Mouse (Mus musculus) gastrocnemius, postnatal 14 days (tissue): ENCODE data around the gene Serpina1f. TPM values are rescaled to one million over a fixed set of nuclear protein-coding genes. Genes with fewer than 3 reads are reported as not detected.
"Not testable (repeated sequence)": the region's sequence is repeated elsewhere in the genome, so short reads cannot be mapped to it uniquely, and the experiment has no call there.

Source experiments
- DNase-seq: peaks from one replicate; pipeline ENCODE4 v3.0.0; 2021; ENCODE audit warnings: mixed read lengths
- intact Hi-C: fragments of 180-260 bp; cut with DNase I; formaldehyde crosslinking; loops from one replicate; pipeline ENCODE4 v1.15.1; 2025; ENCODE audit warnings: low total_unique reads
- long read RNA-seq, 2 experiments: library from polyadenylated mRNA; stranded (forward); transcript quantifications; one replicate each; pipeline ENCODE4 v2.0.0; 2021
- total RNA-seq, 2 experiments: library from RNA; stranded (reverse); gene quantifications; 2 replicates each; pipeline ENCODE4 v1.2.3; 2021

Serpina1f gene
- total RNA-seq: not detected
- long read RNA-seq, experiment 1: 0 reads
- long read RNA-seq, experiment 2: 0 reads

DNA sequence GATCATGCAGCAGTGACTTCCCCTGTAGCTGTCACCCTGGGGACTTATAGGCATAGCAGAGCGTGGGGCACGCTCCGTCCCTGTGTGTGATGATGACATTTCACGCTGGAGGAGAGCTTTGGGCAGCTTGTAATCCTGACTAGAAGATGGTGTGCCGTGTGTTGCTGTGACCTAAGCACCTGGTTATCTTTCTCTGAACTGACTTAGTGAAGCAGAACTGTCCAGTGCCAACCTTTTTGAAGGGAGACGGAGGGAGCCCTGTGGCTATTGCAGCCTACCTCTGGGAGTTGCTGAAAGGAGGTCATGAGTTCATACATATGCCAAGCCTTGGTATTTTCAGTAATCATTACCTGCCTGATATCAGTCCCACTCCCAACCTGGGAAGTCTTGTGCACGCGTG is at the start of gene Serpina1f:
Serpina1f (minus strand) TSS at position 101 of the 400 bp plus-strand sequence.
- no peak for DNase-seq
- intact Hi-C loops: no loop called here

DNA sequence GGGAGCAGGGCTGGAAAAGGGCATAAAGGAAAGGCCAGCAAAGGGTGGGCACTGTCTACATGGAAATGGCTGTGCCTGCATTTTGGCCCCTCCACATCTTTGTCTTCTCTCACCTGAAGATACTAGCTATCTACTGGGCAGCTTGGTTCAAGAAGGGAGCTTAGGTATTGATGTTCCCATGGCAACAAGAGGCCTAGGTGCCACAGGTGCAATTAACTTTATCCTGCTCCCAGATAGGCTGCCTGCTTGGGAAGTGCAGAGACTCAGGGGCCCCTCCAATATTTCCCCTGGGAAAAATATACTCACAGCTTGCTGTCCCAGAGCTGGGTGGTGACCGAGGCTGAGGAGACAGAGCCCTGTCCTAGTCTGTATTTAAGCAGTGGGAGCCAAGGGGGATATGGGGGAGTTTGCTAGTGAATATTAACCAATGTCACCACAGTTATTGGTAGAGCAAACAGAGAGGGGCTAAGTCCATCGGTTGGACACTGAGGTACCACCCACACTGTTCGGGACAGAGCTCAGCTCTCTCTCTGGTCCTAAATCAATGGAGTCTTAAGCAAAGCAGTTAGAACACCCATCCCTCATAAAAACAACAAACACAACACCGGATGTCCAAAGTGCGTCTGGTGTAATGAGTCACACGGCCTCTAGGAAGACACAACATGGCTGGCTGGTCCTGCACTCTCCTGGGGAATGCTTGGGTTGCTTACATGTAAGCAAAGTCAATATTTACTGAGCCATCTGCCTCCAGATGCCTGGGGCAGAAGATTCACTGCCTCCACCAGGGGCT is 42.7 kb upstream of the Serpina1f start:
- intact Hi-C loops, DNase-seq: not testable (repeated sequence)

DNA sequence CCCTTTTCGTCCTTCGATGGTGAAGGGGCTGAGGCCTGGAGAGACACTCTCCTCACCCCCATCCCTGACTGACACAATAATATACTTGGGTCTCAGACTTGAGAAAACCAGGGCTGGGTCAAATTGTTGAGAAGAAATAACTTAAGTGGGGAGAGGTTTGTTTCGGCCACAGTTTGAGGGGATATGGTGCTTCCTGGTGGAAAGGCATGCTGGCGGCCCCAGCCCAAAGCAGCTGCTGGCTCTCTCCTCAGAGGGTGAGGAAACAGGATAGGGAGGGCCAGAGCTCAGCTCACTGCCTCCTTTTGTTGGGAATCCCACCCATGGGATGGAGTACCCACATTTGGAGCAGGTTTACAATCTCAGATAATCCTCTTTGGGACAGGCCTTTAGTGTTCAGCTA is 40.2 kb upstream of the Serpina1f start:
- intact Hi-C loops, DNase-seq: not testable (repeated sequence)

DNA sequence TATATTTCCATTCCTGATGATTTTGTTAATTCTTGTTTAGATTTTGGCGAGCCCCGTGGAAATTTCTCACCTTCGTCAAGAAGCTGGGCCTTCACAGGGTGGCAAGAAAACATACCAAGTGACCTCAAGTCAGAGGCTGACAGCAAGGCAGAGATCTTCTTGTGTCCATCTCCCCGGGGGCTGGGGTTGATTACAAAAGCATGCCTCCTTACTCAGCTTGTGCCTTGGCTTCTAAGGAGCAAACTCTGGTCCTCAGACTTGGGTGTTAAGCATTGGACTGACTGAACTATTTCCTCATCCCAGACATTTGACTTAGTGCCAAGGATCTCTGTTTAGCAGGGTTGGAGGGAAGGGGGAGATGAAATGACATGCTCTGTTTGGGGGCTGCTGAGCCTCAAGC is 39.8 kb upstream of the Serpina1f start:
- DNase-seq, intact Hi-C loops: not testable (repeated sequence)

DNA sequence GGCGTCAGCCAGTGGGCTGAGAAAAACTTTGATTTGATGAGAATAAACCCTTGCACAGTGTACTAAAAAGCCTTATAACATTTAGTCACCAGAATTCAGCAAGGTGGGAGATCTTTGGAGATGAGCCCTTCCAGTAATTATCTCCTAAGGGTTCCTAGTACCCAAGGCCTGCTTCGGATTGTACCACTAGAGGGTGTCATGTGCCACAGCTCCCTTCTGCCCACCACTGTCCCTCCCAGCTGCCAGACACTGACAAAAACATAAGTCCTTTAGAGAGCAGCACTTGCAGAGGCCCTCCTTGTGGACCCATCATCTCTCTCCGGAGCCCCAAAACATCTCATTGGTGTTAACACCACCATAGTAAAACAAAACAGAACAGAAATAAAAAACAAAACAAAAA is 16.2 kb upstream of the Serpina1f start:
- no peak for DNase-seq
- intact Hi-C loops: no loop called here

DNA sequence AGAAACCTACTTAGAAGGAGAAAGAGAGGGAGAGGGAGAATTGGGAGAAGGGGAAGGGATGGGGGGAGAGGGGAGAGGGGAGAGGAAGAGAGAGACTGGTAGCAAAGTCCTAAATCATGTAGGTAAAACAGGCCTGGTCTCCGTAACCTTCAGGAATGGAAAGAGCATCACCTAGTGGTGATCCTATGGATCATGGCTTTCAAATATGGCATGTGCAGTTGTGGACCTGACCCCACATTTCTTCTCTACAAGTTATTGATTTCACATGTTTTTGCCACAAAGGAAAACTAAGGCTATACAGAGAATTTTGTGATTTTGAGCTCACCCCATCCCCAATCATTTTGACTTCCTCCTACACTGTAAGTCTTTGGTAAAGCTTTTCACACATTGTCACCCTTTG is 15.1 kb upstream of the Serpina1f start:
- intact Hi-C loops: no loop called here
- no peak for DNase-seq

DNA sequence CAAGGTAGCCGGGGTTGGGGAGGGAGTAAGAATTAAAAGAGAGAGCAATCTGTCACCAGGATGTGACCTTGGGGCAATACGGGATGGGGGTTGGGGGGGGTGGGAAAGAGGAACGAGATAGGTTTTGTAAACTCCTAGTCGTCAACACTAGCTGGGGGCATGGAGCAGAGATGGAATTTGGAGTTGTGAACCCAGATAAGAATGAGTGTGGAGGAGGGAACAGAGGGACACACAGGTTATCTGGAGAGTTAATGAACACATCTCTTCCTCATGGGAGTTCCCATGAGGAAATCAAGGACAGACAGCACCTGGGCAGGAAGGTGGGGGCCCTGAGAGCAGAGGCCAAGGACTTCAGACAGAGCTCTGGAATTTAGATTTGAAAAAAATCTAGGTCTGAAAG is 10.8 kb upstream of the Serpina1f start:
- intact Hi-C loops: no loop called here
- DNase-seq: no peak

DNA sequence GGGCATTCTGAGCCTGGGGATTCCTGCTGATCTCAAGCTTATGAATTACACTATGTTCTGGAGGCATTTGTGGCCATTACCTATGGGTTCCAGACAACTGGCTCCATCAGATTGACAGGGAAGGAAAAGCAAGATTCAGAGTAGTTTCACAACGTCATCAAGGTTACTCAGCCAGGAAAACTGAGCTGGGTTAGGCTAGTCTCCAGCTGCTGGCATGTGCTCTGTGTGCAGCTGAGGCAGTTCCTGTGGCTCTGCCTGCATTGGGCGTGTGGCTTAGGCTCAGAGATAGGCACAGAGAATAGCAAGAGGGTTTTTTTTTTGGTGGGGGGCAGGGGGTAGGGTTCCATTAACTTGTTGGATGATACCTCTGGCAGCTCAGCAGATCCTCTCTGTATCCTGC is 10.2 kb upstream of the Serpina1f start:
- intact Hi-C loops: no loop called here
- DNase-seq: no peak

DNA sequence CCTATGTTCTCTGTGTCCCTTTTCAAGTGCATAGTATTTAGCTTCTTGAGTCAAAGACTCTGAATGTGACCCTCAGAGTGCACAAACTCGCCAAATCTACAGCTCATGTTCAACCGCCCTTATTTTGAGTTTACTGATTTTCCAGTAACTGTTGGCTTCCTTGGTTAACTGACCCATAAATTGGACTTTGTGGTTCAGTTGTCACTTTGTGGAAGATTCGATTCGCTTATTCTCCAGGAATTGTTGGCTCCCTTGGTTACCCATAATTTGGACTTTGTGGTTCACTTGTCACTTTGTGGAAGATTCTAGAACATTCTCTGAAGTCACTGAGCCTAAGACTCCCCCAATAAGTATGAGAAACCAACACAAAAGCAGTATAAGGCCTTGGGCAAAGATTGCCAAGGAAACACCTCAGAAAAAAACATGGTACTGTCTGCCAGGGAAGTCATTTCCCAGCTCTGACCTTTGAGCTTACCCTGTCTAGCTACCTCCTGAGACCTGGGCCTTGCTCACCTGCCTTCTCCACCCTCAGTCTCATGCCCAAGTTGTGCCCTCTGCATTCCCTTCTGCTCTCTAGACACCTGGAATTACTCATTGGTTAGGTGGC is 4.9 kb upstream of the Serpina1f start:
- no peak for DNase-seq
- intact Hi-C loops: no loop called here

DNA sequence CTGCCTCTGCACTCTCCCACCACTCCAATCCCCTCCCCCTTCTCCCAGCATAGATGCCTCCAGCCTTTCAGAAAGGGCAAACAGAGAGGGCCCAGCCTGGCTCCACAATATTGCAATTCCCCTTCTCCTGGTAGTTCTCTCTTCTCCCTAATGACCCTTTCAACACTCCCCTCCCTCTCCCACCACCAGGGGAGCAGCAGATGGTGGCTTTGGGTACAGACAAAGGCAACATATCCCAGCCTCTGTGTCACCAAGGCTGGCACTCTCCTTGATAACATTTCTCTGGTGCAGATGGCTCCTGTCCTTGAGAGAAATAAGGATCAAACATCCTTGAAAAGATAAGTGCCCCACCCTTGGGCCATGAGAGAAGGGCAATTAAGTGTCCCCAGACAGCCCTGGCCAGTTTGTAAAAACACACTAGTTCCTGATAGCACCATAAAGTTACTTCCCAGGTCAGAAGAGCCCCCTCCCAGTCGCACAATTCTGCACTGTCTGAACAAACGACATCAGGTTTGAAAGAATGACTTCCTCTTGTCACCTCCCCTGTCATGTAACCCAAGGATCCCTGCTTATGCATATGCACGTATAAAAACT is 7.0 kb downstream of the Serpina1f start:
- intact Hi-C loops: no loop called here
- no peak for DNase-seq

DNA sequence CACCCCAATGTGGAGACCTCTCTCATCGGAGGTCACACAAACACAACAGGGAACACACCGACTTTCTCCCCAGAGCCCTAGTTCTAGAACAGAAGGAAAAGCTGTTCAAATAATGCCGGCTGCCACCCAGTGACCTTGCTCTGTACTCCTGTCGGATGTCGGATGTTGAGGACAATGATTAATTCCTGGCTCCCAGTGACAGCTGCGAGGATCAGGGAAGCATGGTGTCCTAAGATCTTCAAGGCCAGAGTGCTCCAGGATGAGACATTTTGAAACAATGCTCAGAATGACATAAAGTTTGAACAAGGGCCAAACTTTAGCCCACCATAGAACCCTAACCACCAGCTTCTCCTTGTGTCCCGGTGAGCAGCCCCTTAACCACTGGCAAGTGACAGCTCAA is 8.3 kb downstream of the Serpina1f start:
- intact Hi-C loops: no loop called here
- DNase-seq: no peak

DNA sequence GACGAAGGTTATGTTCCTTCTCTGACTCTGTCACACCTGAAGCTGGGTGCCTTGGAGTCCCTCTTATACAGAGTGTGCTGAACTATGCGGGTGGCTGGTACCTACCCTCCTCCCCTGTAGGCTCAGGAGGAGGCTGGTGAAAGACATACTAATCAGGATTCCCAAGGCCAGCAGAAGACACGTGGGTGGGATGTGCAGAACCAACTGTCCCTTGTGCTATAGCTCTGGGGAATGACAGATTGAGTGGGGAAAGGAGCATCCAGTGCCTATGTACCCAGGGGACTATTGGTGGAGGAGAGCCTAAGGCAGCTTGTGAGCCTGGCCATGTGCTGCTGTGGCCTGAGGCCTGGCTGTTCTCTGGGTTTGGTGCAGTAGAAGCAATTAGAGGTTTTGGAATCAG is 9.3 kb downstream of the Serpina1f start:
- intact Hi-C loops: no loop called here
- DNase-seq: no peak

DNA sequence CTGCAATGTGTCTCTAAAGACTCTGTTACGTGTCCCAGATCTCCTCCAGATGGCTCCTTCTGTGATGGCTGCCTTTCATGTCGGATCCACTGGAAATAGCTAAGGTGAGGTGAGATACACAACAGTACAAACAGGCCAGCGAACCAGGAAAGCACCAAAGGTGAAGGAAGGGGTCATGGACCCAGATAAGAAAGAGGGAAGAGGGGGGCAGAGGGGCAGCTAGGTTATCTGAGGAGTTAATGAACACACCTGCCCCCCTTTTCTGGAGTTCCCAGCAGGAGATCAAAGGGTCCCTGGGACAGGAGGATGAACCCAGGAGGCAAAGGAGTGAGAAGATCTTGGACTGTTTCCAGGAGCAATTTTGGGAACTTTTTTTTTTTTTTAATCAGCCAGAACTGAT is 9.9 kb downstream of the Serpina1f start:
- DNase-seq: no peak
- intact Hi-C loops: no loop called here

DNA sequence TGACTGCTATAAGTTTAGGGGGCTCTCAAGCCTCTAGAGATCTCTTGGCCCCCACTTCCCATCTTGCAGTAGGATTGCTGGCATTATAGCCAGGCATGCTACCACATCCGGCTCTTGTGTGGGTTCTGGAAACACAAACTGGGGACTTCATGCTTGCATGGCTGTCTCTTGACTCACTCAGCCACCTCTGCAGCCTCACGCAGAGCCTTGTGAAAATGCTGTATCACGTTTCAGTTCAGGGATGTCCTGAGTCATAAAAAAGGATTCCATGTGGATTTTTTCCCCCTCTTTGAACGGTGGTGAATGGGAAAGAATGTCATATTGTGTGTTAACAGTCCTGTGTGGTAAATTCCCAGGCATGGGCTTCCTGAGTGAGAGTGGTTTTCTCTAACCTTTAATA is 11.6 kb downstream of the Serpina1f start:
- no peak for DNase-seq
- intact Hi-C loops: no loop called here

DNA sequence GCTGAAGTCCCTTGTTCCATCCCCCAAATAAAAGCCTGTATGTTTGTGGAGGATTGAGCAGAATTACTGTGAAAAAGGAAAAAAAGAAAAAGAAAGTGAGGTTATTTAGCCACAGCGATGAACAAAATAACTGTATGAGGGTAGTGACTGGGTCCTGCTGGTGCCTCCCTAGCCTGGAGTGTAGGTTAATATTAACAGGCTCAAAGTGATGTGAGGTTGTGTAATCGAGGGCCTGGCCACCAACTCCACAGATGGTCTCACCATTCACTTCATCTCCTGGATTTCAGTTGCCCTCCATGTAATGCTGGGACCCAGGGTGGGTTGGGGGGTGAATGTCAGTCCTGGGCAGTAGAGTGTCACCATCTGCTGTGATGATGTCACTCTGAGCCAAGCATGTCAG is 13.6 kb downstream of the Serpina1f start:
- no peak for DNase-seq
- intact Hi-C loops: no loop called here

DNA sequence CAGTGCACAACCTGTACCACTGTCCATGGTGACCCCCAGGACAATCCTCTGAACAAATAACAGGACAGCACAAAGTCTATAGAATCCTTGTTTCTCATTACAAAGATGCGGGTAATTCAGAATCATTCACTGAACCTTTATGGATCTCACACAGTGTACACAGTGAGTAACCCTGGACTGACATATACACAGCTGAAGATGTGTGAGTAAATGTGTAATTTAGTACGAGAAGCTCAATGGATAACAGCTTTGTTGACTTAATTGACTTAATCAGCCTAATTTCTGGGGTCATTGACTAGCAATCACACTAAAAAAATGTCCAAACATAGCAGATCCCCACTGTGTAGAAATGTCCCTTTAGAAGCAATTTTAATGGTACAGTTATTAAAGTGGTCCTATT is 14.2 kb downstream of the Serpina1f start:
- intact Hi-C loops: no loop called here
- no peak for DNase-seq

DNA sequence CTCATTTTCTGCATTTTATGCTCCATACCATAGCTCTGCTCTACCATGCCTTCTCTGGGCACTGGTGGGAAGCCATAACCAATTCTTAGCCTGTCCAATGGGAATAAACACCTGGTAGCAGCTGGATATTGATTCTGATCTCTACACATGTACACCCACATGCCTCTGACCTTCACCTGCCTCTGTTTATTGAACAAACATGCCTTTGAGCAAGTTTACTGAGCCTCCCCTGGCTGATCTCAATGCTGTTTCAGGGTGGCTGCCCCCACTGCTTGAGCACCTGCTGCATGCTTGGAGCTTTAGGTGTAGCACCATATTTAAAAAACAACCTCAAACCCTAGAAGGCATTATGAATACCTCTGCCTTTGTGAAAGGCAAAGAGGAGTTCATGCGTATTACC is 15.5 kb downstream of the Serpina1f start:
- intact Hi-C loops, DNase-seq: not testable (repeated sequence)

DNA sequence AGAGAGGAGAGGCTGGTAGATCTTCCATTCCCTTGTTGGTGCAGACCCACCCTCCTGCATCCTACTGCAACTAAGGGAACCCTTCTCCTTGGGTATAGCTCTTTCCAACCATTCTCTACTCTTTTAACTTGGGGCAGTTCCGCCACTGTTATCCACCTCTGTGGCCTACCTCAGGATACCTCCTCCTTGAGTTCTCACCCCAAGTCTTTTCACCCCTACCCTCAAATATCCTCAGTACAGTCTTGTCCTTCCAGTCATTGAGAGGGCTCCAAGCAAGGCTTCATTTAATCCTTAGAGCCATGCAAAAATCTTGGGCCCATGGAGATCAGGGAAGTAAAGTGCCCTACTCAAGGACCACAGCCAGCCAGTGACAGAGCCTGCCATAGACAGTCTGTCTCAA is 19.3 kb downstream of the Serpina1f start, which contains the start of gene Serpina16:
Serpina16 (minus strand) TSS at position 101 of the 400 bp plus-strand sequence.
- intact Hi-C loops: no loop called here
- no peak for DNase-seq

DNA sequence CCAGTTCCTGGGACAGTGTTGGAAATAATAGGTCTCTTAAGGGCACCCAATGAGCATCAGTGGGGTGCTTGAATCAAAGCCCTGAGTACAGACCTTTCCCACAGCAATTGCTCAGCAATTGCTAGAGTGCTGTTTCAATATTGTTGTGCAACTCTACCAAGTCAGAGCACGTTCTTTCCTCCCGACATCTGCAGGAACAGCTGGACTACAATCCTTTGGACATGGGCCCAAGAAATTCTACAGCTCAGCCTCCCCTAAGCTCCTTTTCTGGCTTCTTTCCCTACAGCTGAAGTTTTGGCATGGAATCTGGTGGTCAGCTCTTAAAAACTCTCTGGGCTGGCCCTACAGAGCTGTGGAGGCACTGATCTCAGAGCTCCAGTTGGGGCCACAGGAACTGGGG is 22.1 kb downstream of the Serpina1f start:
- intact Hi-C loops: no loop called here
- DNase-seq: peak; percentile 38

DNA sequence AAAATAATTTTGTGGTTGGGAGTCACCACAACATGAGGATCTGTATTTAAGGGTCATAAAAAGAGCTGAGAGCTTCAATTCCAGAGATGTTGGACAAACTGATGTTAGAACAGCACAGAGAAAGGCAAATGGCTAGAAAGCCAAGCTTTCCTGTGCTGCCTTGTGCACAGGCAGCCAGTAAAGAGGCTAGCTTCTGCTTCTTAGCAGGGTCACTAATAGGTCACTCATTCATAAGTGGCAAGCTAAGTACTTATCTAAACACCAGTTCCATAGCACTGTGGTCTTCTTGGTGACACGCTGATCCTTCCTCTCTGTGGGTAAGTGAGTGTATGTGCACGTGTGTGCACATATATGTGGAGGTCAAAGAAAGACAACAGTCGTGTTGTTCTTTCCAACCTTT is 23.8 kb downstream of the Serpina1f start:
- intact Hi-C loops: no loop called here
- DNase-seq: no peak

DNA sequence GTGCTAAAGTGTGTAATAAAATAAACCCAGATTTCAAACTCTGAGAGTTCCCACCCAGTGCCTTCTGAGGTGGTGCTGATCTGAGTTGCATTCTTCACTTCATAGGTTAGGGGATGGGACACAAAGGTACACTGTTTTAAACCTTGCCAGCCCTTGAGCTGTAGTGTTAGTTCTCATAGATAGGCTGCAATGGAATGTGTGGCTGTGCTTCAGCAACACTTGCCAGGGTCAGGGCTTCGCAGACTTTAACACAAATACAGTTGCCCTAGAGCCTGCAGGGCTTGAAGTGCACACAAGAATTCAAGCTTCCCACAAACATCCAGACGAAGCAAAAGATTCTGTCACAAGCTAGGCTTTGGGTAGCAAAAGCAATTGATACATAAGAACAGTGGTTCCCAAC is 24.4 kb downstream of the Serpina1f start:
- intact Hi-C loops: no loop called here
- no peak for DNase-seq
